ENCODE assay signal across 8 mouse cellular contexts in genomic region chr7:105480561-105481504, GRCm38 (mm10). TPM values are rescaled to one million over a fixed set of nuclear protein-coding genes. Genes with fewer than 3 reads are reported as not detected.
DNase-seq lines count a peak whose midpoint lies in the region; ATAC-seq and TF ChIP-seq lines count a peak whose summit lies in the region.

No protein-coding gene starts in this region.

- no peaks in the 10 kb centered on the region for H3K36me3 ChIP-seq in hindbrain, embryonic 12.5 days
- no peaks in the 10 kb centered on the region for H3K36me3 ChIP-seq in limb, embryonic 14.5 days (ENCODE audit: control insufficient read depth, insufficient read depth, low read length)
- no peaks in the 10 kb centered on the region for H3K36me3 ChIP-seq in neural tube, embryonic 11.5 days (ENCODE audit: control insufficient read depth, insufficient read depth, low read length)

- no peak for TF ChIP-seq CTCF in brain, embryonic 14.5 days (IDR thresholded peaks at IDR 0.05; ENCODE audit: borderline replicate concordance, extremely low read depth, insufficient read depth, insufficient read length)

- no peak overlapping the region; the same call in 1 of the 2 replicates for H3K9ac ChIP-seq in hindbrain, embryonic 12.5 days
- H3K9ac ChIP-seq in limb, embryonic 14.5 days (ENCODE audit: low read depth, low read length, severe bottlenecking), result peak overlapping the region; percentile 83
- H3K9ac ChIP-seq in neural tube, embryonic 11.5 days (ENCODE audit: low read length), result peak overlapping the region; percentile 71

- TF ChIP-seq POLR2A in brain, embryonic 14.5 days (IDR thresholded peaks at IDR 0.05; ENCODE audit: borderline replicate concordance, extremely low read depth, insufficient read depth, insufficient read length, poor library complexity, severe bottlenecking), result no peak
- no peak for TF ChIP-seq POLR2A in limb, embryonic 14.5 days (IDR thresholded peaks at IDR 0.05; ENCODE audit: borderline replicate concordance, extremely low read depth, insufficient read depth, insufficient read length)

- 63% methylated on average over 23 of the region's 23 CpGs for WGBS in hindbrain, embryonic 12.5 days
- WGBS in limb, embryonic 14.5 days, result 60% methylated on average over 23 of the region's 23 CpGs
- WGBS in neural tube, embryonic 11.5 days, result 61% methylated on average over 23 of the region's 23 CpGs

- H3K4me1 ChIP-seq in hindbrain, embryonic 12.5 days, result peaks cover 19% of the 10 kb centered on the region
- 0 out of 2 replicates have a peak, but pooled peaks cover 9% of the 10 kb centered on the region for H3K4me1 ChIP-seq in limb, embryonic 14.5 days (ENCODE audit: control insufficient read depth, insufficient read depth, low read length)
- peaks cover 2% of the 10 kb centered on the region; the same call in 1 of the 2 replicates for H3K4me1 ChIP-seq in neural tube, embryonic 11.5 days (ENCODE audit: control insufficient read depth, insufficient read depth, low read length)

- H3K4me2 ChIP-seq in hindbrain, embryonic 12.5 days (replicated peaks), result peak overlapping the region; percentile 75
- H3K4me2 ChIP-seq in limb, embryonic 14.5 days (replicated peaks; ENCODE audit: low read depth, low read length, severe bottlenecking), result peak overlapping the region; percentile 90
- peak overlapping the region; percentile 84 for H3K4me2 ChIP-seq in neural tube, embryonic 11.5 days (ENCODE audit: low read depth)

- peaks cover 13% of the 10 kb centered on the region for H3K27me3 ChIP-seq in hindbrain, embryonic 12.5 days
- H3K27me3 ChIP-seq in limb, embryonic 14.5 days (ENCODE audit: control insufficient read depth, insufficient read depth, low read length), result no peaks in the 10 kb centered on the region
- H3K27me3 ChIP-seq in neural tube, embryonic 11.5 days (ENCODE audit: control insufficient read depth, insufficient read depth, low read length), result no peaks in the 10 kb centered on the region

- peak overlapping the region; percentile 45 for H3K4me3 ChIP-seq in hindbrain, embryonic 12.5 days
- peak overlapping the region; percentile 53 for H3K4me3 ChIP-seq in limb, embryonic 14.5 days (replicated peaks; ENCODE audit: low read length)
- H3K4me3 ChIP-seq in neural tube, embryonic 11.5 days (ENCODE audit: low read depth, low read length), result peak overlapping the region; percentile 43; the same call in 1 of the 2 replicates

- H3K27ac ChIP-seq in hindbrain, embryonic 12.5 days, result peak overlapping the region; percentile 17; the same call in 1 of the 2 replicates
- peak overlapping the region; percentile 89; the same call in 1 of the 2 replicates for H3K27ac ChIP-seq in limb, embryonic 14.5 days (replicated peaks; ENCODE audit: low read depth, low read length)
- no peak overlapping the region for H3K27ac ChIP-seq in neural tube, embryonic 11.5 days (ENCODE audit: low read depth, low read length)

- H3K9me3 ChIP-seq in hindbrain, embryonic 12.5 days (replicated peaks), result no peaks in the 10 kb centered on the region
- no peaks in the 10 kb centered on the region for H3K9me3 ChIP-seq in limb, embryonic 14.5 days (ENCODE audit: control insufficient read depth, low read length)
- no peaks in the 10 kb centered on the region for H3K9me3 ChIP-seq in neural tube, embryonic 11.5 days (ENCODE audit: control insufficient read depth, low read length)

- DNase-seq in NIH3T3 (ENCODE audit: low read depth), result peak; percentile 91
- peak; percentile 57 for DNase-seq in brain, embryonic 14.5 days (ENCODE audit: low read depth)
- DNase-seq in gastrocnemius, adult 18-20 months (ENCODE audit: low spot score), result peak; percentile 57
- peak; percentile 36 for DNase-seq in limb, embryonic 14.5 days (ENCODE audit: low spot score)
- DNase-seq in neural tube, embryonic 11.5 days (ENCODE audit: low spot score), result no peak
- no peak for DNase-seq in T-cell, adult 2 months (ENCODE audit: low spot score)
- DNase-seq in right cerebral cortex, postnatal 36 days (ENCODE audit: low spot score in 2 of 2), result no peak

- peak; percentile 9 for ATAC-seq in hindbrain, embryonic 12.5 days (ENCODE audit: low FRiP score)
- ATAC-seq in limb, embryonic 14.5 days (ENCODE audit: low FRiP score, low read depth), result 0 out of 2 replicates have a peak, but pooled peaks have one; percentile 1
- no peak for ATAC-seq in neural tube, embryonic 11.5 days (ENCODE audit: insufficient read depth, low FRiP score, low TSS enrichment)

RNA-seq across cellular contexts. Expression of gene Cavin3, which starts 1.3 kb away (rescaled TPM):
- 20.9 and 22.7 TPM in 2 replicates for polyA plus RNA-seq in brain, embryonic 14.5 days (2012; rRNA removed)
- total RNA-seq in gastrocnemius, adult 18-20 months (2021), result 10 to 100 TPM in 1 of 2 experiments, 1 to 10 TPM in 1; 9.1 to 13.0 TPM
- polyA plus RNA-seq in hindbrain, embryonic 12.5 days (2016; fragmentation: Nextera tagmentation; extraction: Ambion mirVana), result 37.4 and 41.0 TPM in 2 replicates
- polyA plus RNA-seq in limb, embryonic 14.5 days (2012; rRNA removed), result 60.5 and 65.0 TPM in 2 replicates
- polyA plus RNA-seq in limb, embryonic 14.5 days (2014; fragmentation: Nextera tagmentation; extraction: Ambion mirVana), result 104 and 113 TPM in 2 replicates
- 22.8 and 23.0 TPM in 2 replicates for polyA plus RNA-seq in neural tube, embryonic 11.5 days (2014; fragmentation: Nextera tagmentation; extraction: Ambion mirVana)

RNA-seq across cellular contexts. Expression of gene Cckbr, which starts 55.3 kb away (rescaled TPM):
- polyA plus RNA-seq in brain, embryonic 14.5 days (2012; rRNA removed), result 2.1 and 3.0 TPM in 2 replicates
- not detected for total RNA-seq in gastrocnemius, adult 18-20 months (2021)
- polyA plus RNA-seq in hindbrain, embryonic 12.5 days (2016; fragmentation: Nextera tagmentation; extraction: Ambion mirVana), result 0.46 and 0.92 TPM in 2 replicates
- 0.03 TPM in 1 of 2 replicates, not detected in the other for polyA plus RNA-seq in limb, embryonic 14.5 days (2012; rRNA removed)
- not detected in 2 replicates for polyA plus RNA-seq in limb, embryonic 14.5 days (2014; fragmentation: Nextera tagmentation; extraction: Ambion mirVana)
- polyA plus RNA-seq in neural tube, embryonic 11.5 days (2014; fragmentation: Nextera tagmentation; extraction: Ambion mirVana), result not detected in 2 replicates

Comparison
In these comparisons a context has a peak if more than half of its experiments do, and no peak if none do; other contexts are left out.
1. DNase-seq: peak in NIH3T3 (single experiment), brain, embryonic 14.5 days (single experiment), gastrocnemius, adult 18-20 months (single experiment) and limb, embryonic 14.5 days (single experiment); none in neural tube, embryonic 11.5 days (single experiment), T-cell, adult 2 months (single experiment) and right cerebral cortex, postnatal 36 days (0 of 2).
2. Peak in every context shown above with its lines, with median percentiles within 50 percentile points of each other: H3K4me2 ChIP-seq and H3K4me3 ChIP-seq.